Mouse (Mus musculus): ENCODE measurements around the gene Kmt2a. TPM values are rescaled to one million over a fixed set of nuclear protein-coding genes. Genes with fewer than 3 reads are reported as not detected.
"Not testable (repeated sequence)": the region's sequence is repeated elsewhere in the genome, so short reads cannot be mapped to it uniquely, and the experiment has no call there.

Gene Kmt2a
- total RNA-seq, 2 experiments from 2014 or later: 61.3 to 78.3 TPM

- peak in 1 of 2 experiments; percentile 47 for DNase-seq
These were observed 63.6 kb downstream of the Kmt2a start for GRCm38 (mm10) chr9:44817522-44817921.

DNA sequence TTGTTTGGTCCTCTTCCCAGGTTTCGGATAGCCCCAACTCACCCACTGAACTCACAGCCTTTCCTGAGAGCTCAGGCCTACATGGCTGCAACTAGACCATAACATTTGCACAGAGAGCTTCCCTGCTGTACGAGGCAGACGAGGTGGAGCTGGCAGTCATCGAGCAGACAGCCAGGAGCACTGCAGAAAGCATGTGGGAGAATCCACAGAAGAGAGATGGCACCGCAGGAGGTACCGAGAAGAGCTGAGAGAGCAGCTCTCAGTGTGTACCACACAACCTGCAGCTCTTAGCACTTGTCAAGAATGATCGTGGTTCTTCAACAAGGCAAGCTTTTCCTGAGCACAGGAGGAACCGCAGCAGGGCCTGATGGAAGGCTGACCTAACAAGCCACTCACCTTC, 66.9 kb downstream of the Kmt2a start:
- DNase-seq: no peak

DNA sequence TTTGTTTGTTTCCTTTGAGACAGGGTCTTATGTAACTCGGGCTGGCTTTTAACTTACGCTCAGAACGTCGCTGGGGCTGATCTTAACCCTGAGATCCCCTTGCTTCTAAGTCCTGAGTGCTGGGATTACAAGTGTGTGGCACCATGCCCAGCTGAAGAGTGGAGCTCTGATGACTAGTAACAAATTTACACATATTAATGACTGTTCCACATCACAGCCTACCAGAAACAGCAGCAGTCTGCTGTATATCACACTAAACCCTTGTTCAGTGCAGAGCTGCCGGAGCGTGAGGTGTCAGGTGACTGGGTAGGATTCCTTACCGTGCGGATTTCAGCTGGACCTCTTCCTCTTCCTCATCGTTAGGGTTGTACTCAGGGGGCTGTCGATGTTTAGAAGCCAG, 70.8 kb downstream of the Kmt2a start:
- DNase-seq: no peak

DNA sequence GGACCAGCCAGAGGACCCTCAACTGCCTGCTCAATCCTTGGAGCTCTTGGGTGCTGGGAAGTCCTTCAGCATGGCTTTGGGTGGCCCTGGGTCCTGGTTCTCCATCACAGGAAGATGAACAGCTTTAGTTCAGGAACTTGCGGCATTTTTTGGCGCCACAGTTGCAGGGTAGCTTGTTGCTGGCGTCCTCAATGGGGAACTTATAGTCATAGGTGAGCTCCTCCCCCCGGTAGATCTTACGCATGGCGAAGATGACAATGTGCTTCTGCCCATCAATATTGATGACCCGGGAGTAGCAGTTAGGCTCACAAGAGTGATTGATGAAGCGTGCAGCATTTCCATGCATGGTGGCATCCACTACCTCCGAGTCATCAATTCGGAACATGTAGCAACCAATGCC, 73.3 kb downstream of the Kmt2a start:
- DNase-seq: no peak

DNA sequence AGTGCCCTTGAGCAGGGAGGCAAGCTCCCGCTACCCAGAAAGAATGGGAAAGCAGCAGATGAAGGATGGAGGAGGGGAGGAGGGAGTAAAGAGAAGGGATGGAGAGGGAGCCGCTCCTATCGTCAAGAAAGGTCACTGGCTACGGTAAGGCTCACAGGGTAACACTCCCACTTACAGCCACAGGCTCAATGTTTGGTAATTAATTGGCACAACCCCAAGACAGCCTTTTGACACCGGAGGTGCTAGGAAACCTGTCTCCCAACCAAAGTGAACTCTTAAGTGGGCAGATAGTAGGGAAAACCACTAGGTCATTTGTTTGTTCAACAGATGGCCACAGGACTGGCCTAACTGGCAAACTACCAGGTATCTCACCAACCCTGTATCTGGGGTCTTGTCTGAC, 74.0 kb downstream of the Kmt2a start:
- DNase-seq: no peak

DNA sequence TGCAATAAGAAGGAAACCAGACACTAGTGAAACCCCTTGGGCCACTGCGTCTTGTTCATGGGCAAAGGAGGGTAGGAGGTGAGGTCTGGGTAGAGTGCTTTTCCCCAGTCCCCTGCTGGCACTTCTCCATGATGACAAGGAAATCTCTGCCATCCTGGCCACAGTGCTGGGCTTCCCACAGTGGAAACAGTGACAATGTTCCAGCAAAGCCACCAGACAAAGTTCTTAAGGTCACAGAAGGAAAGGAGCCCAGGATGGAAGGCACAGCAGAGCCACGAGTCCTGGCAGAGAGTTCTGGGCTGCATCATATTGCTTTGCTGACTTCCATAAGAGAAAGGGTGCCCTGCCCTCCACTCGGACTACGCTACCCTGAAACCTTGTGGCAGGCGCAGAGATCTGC, 75.6 kb downstream of the Kmt2a start:
- DNase-seq: no peak

GRCm38 (mm10) chr9:44804678-44805077, 76.4 kb downstream of the Kmt2a start:
- no peak for DNase-seq

- no peak for DNase-seq
These were observed 78.2 kb downstream of the Kmt2a start, which contains the start of gene Ttc36 for GRCm38 (mm10) chr9:44802808-44803450. Gene Ttc36 (minus strand): TSS chr9:44803072.

DNA sequence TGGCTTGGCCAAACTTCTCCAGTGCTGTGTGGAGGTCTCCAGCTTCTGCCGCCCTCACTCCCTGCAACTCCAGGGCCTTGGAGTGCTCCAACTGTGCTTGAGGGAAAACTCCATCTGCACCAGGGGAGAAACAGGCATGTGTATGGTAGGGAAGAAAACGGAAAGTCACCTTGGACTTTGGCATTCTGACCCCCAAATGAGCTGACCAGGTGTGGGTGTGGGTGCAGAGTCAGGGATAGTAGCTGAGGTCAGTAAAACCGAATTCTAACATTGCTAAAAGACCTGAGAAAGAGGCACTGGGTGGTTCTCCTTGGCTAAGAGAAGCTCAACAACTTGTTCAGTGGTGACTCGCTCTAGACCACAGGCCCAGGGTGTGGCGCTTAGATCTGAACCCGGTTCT, 79.4 kb downstream of the Kmt2a start:
- no peak for DNase-seq

- DNase-seq: no peak
These were observed 81.2 kb downstream of the Kmt2a start for GRCm38 (mm10) chr9:44799958-44800324.

DNA sequence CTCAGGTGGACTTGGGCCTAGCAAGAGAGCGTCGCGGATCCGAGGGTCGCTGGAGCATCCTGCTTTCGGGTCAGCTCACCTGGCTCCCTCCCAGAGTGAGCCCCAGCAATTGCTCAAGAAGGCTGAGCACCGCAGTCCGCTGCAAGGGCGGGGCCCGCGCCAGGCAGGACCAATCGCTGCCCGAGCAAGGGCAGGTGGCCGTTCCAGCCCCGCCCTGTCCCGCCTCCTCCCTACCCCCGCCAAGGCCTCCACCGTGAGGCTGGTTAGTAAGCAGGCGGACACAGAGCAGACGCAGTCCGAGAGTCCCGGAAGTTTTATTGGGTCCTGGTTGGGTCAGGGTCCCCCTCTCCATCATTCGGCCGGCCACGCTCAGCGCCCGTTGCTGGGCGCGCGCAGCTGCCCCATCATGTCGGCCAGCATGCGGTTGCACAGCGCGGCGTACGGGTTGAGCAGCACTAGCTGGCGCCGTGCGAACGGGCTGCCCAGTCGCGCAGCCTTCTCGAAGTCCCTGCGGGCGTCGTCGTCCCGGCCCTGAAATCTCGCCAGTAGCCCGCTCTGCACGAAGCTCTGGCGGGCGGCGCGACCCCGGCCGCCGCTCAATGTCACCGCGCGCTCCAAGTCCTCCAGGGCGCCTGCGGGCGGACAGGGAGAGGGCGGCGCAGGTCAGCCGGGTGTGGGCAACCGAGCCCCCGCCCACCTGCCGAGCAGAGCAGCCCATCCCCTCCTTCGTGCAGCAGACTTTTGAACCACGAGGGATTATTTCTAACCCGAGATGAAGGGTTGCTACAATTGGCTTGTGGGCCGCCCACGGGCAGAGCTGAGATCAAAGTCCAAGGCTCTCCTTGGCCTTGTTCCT, 81.8 kb downstream of the Kmt2a start, which contains the start of gene Tmem25:
Tmem25 (minus strand) TSS at position 206 of the 856 bp plus-strand sequence.
- peak; percentile 87 to 88 for DNase-seq

- no peak for DNase-seq
These were observed 82.8 kb downstream of the Kmt2a start for GRCm38 (mm10) chr9:44798298-44798697.

- DNase-seq: no peak
These were observed 88.3 kb downstream of the Kmt2a start for GRCm38 (mm10) chr9:44792842-44793241.

GRCm38 (mm10) chr9:44772750-44773651, 108.1 kb downstream of the Kmt2a start:
- peak; percentile 89 to 90 for DNase-seq

GRCm38 (mm10) chr9:44772392-44772749, 108.7 kb downstream of the Kmt2a start:
- no peak for DNase-seq

DNA sequence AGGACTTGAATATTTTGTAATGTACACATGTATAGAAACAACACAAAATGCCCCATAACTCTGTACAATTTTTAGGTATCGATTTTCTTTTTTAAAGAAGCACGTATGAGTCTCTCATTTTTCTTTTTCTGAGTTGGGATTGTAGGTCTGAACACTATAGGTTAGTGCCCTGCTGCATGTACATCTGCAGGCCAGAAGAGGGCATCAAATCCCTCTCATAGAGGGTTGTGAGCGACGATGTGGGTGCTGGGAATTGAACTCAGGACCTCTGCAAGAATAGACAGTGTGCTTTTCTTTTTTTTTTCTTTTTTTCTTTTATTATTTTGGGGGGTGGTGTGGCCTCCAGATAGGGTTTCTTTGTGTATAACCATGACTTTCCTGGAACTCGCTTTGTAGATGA, 109.7 kb downstream of the Kmt2a start:
- DNase-seq: no peak

GRCm38 (mm10) chr9:44768029-44768394, 113.1 kb downstream of the Kmt2a start:
- DNase-seq: not testable (repeated sequence)

DNA sequence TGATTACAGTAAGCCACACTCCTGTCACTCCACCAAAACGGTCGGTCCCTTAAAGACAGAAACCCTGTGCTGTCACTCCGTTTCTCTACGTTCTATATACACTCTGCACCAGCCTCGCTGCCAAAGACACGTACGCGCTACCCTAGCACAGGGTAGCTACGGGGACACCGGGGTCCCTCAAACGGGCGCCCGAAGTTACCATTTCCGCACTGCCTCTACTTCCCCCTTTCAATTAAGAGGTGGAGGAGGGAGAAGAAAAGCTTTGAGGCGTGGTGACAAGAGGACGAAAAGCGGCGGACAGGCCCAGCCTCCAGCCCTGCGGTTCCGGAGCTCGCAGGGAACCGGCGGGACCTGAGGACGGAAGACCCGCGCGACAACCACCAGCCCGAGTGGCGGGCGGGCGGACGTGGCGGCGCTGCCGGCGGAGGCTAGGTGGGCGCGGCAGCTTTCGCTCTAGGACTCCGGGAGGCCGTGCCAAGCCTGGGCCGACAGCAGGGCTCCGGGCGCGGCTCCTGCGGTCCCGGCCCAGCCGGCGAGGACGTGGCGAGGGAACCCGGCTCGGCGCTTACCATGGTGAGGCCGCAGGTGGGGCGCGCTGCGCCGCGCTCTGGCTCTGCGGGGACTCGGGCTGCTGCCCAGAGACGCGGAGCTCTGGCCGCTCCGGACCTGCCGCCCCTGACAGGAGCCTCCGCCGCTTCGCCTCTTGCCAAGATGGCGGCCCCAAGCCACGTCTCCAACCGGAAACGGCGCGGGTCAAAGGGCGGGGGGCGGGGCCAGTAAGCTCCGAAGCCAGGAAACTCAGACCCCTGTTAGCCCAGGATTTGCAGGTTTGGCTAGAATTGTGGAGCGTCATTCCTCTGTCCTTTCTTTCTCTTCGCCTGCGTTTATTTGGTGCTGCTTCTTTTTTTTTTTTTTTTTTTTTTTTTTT, 113.7 kb downstream of the Kmt2a start, which contains the start of the genes Arcn1 and Ift46:
Arcn1 (minus strand) TSS at position 745 of the 928 bp plus-strand sequence.
Ift46 (plus strand) TSS at position 808 of the 928 bp plus-strand sequence.
- peak; percentile 81 to 84 for DNase-seq

- no peak for DNase-seq
These were observed 120.2 kb downstream of the Kmt2a start for GRCm38 (mm10) chr9:44760873-44761272.
